Mouse (Mus musculus) myocyte (in vitro differentiated cells): ENCODE measurements around the gene 7420426K07Rik.

Experiments used
- CEBPB ChIP-seq: IDR thresholded peaks from 2 replicates; pipeline ENCODE4 v1.6.1; 2011; ENCODE audit warnings: mild to moderate bottlenecking, moderate library complexity; ENCODE audit not compliant: poor library complexity, insufficient read depth, severe bottlenecking
- E2F4 ChIP-seq: IDR thresholded peaks from one replicate; pipeline ENCODE4 v1.6.1; 2011; ENCODE audit warnings: mild to moderate bottlenecking, control low read depth, moderate library complexity; ENCODE audit not compliant: insufficient read depth
- MAX ChIP-seq: IDR thresholded peaks from one replicate; pipeline ENCODE4 v1.6.1; 2011; ENCODE audit warnings: low read depth, mild to moderate bottlenecking, control low read depth
- POLR2A ChIP-seq: IDR thresholded peaks from one replicate; pipeline ENCODE4 v1.6.1; 2011; ENCODE audit warnings: low read depth, mild to moderate bottlenecking, control low read depth, moderate library complexity; ENCODE audit not compliant: insufficient read length
- TCF3 ChIP-seq: IDR thresholded peaks from one replicate; pipeline ENCODE4 v1.6.1; 2011; ENCODE audit warnings: low read depth, control low read depth; ENCODE audit not compliant: insufficient read length
- USF1 ChIP-seq: IDR thresholded peaks from one replicate; pipeline ENCODE4 v1.6.1; 2011; ENCODE audit warnings: low read depth, mild to moderate bottlenecking, control low read depth, moderate library complexity

DNA sequence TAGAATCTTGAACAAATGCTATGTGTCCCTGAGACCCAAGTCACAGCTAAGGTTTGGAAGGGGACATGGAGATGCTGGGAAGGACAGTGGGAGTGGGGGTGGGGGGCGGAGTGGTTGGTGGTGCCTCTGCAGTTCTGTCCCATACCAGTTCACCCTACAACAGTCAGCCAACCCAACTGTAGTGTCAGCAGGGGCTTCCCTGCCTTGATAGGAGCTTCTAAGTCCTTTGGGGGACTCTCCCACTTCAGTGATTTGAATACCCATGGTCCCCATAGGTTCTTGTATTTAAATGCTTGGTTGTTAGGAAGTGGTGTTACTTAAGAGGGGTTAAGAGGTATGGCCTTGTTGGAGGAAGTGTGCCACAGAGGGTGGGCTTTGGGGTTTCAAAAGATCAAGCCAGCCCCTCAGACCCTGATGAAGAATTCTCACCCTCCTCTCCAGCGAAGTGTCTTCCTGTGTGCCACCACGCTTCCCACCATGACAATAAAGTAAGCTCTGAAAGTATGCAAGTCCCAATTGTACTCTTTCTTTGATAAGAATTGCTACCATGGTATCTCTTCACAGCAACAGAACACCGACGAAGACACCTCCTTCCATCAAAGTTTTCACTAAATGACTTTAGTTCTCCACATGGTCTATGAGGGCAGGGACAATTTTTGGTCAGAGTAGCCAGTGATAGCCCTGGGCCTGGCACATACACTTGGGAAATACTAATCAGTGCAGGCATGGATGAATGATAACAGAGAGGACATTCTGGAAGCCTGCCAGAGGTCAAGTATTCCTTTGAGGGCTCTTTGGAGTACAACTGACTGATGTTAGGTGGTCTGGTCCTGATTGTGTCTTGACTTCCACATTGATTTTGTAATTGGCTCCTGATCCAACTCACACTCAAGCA is 18.0 kb downstream of the 7420426K07Rik start:
- TF ChIP-seq POLR2A (no peak), E2F4 (no peak), MAX (no peak), USF1 (no peak), CEBPB (no peak), TCF3 (no peak)
